Mouse (Mus musculus) erythroblast, adult 5-6 weeks (primary cell): ENCODE data around the gene Sfta2. TPM values are rescaled to one million over a fixed set of nuclear protein-coding genes. Genes with fewer than 3 reads are reported as not detected.

Source experiments
- ATAC-seq: replicated peaks from 2 replicates; pipeline ENCODE4 v1.8.0; 2016; ENCODE audit warnings: moderate number of reproducible peaks, mild to moderate bottlenecking, moderate TSS enrichment, inconsistent platforms; ENCODE audit not compliant: poor library complexity, low FRiP score, severe bottlenecking
- total RNA-seq, 2 experiments: library from RNA; stranded (forward) in 1 of 2; stranded (reverse) in 1 of 2; fragments of 150-400 nt in 1 of 2; fragments of 200-764, 138-1000 nt in 1 of 2; gene quantifications; 2 replicates each; pipeline versions ENCODE4 v1.2.3 to v1.2.4; 2015 to 2017; ENCODE audit warnings: low replicate concordance in 2 of 2

Gene Sfta2
- total RNA-seq, 2 experiments from 2014 or later = not detected

DNA sequence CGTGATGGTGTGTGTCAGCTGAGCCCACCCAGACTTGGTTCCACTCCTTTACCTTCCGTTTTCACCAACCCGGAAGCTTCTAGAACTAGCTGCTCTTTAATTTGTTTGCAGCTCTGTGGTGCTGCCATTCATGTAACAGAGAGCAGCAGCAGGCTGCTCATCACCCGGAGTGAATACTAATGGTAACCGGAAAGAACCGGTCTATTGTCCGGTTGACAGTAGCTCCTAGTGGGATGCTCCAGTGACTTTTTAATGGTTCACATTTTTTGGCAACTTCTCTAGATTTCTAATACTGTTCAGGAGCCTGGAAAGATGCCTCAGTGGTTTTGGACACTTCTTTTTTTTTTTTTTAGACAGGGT, 10.2 kb upstream of the Sfta2 start:
- ATAC-seq = 0 out of 2 replicates have a peak, but pooled peaks have one; percentile 21

DNA sequence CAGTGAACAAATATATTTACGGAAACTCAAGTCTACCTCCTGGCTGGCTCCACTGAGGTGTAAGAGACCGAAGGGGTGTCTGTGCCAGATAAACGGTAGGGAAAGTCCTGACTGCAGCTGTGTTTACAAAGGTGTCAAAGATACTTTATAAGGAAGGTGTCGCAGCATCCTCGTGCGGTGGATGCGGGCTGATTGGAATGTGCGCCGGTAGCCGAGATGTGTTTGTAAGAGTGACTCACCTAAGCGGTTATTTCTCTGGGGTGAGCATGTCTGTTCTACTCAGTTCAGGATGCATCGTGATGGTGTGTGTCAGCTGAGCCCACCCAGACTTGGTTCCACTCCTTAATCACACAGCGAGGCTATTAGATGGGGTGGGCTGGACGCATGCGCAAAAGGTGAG, 9.6 kb upstream of the Sfta2 start:
- ATAC-seq = no peak

DNA sequence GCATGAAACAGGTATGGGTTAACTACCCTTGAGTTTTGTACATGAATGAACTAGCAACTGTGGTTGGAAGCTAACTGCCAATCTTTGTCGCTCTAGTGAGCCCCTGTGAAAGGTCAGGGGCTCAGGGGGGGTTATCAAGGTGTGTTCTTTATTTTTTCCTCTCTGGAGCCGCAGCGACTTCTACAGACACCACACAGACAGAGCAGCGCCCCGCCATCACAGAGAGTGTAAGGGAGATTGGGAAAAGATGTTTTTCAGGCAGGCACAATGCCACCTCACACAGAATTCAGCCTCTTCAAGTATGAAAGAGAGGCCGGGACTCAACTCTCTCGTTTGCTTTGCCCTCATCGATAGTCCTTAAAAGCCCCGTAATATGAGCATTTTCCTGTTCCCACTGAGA, 9.2 kb upstream of the Sfta2 start:
- ATAC-seq = no peak

DNA sequence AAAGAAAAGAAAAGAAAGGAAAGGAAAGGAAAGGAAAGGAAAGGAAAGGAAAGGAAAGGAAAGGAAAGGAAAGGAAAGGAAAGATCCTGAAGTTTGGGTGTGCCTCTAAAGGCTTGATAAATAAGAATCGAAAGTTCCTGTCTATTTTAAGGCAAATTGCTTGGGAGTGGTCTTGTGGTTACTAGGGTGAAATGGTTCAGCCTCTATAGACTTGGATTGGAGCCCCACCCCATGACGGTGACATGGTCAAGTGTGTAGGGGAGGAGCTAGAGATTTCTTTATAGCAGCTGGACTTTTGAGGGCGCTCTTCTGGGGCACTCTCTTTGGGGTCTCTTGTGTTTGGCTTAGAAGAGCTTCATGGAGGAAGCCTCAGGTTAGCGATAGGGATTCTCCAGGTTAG, 7.6 kb upstream of the Sfta2 start:
- no peak for ATAC-seq

DNA sequence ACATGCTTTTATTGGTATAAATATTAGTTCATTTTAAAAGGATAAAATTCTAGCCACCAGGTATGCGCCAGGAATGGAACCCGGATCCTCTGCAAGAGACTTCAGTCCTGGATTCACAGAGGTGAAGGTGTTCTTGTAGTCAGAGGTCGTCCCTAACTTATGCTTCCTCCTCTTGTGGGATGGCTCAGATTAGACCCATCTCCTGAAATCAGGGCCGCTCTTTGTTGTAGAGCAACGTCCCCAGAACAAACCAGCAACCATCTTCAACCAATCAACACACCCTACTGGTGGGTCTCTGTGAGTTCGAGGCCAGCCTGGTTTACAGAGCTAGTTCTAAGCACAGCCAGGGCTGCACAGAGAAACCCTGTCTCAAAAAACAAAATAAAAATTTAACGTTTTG, 6.9 kb upstream of the Sfta2 start:
- no peak for ATAC-seq

DNA sequence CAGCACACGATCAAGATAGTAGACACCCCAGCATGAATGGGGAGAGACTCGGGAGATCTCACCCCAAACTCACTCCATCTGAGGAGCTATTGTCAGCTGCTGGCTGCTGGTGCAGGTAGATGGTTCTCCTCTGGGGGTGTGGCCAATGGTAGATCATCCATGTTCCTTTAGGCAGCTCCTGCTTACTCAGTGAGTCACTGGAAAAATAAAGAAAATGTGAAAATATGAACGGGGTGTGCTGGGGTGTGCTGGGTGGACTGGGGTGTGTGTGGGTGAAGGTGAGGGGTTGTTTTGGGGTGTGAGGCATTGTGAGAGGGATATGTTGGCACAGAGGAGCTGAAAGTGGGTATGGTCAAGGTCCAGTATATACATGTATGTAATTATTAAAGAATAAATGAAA, 4.0 kb upstream of the Sfta2 start:
- ATAC-seq = no peak

DNA sequence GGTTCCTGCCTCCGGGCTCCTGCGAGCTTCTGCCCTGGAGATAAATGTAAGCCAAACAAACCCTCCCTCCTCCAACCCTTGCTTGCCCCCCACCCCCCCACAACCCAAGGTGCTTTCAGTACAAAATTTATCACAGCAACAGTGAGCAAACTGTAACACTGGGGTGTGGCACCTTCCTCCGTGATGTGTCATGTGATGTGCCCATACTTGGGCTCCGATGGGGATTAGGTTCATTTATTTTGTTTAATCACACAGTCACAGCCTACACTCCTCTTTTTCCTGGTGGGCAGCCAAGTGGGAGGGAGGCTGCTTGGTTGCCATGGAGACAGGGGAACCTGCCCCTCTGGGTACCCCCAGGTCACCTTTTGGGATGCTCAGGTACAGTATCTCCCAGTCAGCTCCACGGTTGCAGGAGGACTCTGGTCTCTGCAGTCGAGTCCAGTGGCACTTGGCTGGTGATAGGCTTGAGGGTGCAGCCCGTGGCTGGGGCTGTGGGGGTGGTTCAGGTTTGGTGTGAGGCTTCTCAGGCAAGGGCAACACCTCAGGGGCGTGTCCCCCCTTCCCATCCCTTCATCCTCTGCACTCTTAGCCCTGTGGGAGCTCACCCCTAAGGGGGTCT, 496 bp downstream of the Sfta2 start:
- ATAC-seq = no peak

DNA sequence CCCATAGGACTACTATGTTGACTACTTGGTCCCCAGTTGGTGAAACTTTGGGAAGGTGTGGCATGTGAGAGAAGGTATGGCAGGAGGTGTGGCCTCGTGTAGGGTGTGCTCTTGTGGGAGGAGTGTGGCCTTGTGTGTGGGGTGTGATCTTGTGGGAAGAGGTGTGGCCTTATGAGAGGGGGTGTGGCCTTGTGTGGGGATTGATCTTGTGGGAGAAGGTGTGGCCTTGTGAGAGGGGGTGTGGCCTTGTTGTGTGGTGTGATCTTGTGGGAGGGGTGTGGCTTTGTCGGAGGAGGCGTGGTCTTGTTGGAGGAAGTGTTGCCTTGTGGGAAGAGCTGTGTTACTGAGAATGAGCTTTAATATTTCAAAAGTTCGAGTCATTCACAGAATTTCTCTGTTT, 15.8 kb downstream of the Sfta2 start:
- ATAC-seq = no peak; the same call in 1 of the 2 replicates

DNA sequence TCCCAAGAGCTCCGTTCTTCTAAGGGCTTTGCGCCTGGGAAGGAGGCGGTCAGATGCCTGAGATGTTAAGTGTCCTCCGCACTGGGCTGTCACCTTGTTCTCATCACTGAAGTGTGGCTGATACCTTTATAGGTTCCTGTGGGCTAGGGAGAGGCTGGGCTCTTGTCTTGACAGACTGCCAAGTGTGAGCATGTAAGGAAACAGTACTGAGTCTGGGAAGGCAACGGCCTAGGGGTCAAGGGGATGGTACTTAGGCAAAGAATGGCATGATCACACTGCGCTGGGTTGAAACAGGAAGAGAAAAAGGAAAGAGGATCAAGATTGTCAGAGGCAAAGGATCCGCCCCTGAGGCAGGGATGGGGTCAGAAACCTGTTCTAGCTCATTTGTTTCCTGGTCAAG, 25.2 kb downstream of the Sfta2 start, which contains the start of gene Gm9573:
Gm9573 (minus strand) TSS at position 101 of the 400 bp plus-strand sequence.
- ATAC-seq = no peak

DNA sequence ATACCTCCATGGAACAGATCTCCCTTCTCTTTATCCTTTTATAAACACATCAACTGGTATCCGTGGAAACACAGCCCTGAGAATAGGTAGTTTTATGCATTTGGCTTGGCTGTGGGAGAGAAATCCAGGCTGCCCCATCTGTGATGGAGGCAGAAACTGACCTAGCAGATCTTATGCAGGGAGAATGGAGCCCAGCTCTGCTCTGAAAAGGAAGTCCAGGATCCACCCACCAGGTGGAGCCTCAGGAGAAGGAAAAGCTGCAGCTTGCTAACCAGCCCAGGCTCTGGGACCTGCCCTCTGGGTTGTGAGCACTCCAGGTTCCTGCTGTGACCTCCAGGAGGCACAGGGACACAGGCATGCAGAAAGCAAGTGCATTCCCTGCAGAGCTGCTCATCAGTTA, 32.6 kb downstream of the Sfta2 start:
- ATAC-seq = no peak

DNA sequence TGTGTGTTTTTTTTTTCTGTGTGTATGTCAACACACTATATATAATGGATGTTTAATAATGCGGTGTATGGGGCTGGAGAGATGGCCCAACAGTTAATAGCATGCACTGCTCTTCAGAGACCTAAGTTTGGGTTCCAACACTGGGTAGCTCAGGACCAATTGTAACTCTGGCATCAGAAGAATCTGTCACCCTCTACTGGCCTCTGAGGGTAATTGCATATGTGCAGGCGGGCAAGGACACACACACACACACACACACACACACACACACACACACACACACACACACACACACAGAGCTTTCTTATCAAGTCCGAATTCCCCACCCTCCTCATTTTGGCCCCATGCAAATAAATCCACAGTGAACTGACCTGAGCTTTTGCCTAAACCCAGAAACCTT, 33.9 kb downstream of the Sfta2 start:
- no peak for ATAC-seq

DNA sequence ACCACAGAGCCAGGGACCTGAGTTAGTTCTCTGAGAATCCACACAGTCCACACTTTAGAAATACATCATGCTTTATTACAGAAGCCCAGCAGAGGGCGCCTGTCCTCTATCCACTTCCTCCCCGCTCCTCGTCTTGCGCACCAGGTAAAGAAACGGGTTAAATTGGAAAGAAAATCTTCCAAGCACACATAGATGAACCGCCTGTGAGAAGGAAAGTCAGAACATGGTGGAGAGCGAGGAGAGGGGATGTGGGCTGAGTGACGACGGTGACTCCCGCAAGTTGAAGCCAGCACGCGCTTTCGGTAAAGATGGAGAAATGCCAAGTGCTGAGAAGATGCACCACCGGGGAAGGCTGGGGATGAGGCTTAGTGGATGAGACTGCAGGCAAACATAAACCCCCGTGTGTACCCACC, 34.4 kb downstream of the Sfta2 start:
- peak; percentile 75 for ATAC-seq

DNA sequence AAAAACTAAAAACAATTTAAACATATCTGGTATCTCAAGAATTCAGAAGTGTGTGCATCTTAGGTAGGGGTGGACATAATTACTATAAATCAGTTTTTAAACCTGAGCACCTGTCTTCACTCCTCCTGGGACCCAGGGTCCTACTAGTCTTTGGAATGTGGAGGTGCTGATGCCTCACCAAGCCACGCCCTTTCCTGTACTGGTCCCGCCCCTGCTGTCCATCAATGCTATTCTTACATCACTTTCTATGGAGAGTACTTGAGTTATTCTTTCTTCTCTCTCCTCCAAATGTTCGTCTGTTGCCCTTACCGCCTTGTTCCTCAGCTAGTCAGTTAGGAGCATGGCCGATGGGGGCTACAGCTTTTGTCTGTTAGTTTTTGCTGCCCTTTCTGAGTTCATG, 35.0 kb downstream of the Sfta2 start:
- ATAC-seq = no peak

DNA sequence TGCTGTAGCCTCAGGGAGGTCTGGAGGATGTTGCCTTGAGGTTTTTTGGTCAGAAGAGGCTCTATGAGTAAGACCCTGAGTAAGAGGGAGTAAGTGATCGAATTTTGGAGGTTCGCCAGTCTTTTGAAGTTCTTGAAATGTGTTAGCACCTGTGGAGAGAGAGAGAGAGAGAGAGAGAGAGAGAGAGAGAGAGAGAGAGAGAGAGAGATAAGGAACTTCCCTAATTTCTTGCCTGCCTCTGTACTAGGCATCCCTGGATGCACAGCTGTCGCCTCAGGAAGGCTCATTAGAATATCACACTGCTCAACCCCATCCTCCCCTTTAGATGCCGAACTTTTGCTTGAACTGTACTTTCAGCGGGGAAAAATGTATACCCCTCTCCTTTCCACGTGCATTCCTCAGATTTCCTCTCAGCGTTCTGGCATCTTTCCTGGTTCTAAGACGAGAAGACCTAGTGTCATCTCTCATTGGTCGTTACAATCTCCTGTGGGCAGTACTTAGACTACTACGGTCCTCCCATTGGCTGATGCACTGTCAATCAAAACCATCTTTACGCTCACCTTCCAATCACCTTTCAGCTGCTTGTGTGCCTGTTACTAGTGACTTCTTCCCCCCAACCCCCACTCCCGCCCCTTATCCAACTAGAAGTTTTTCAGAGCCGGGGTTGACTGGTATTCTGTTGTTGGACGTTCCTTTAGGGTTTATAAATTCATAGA, 37.3 kb downstream of the Sfta2 start:
- ATAC-seq = no peak

DNA sequence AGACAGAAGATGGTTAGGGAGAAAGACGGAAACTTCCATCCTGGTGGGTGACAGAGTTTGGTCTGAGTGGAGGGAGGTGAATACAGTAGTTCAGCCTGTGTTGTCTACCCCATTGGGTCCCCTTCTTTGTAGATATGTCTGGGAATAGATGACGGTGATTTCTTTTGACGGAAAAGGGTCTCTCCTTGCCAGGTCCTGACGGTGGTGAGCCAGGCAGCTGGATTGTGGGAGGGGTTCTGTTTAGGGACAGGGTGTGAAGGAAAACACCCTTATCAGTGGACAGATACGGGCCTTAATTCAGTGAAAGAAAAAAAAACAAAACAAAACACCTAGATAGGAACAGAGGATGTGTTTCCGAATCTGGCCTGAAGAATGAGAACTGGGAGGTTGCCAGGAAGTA, 38.0 kb downstream of the Sfta2 start:
- ATAC-seq = no peak

DNA sequence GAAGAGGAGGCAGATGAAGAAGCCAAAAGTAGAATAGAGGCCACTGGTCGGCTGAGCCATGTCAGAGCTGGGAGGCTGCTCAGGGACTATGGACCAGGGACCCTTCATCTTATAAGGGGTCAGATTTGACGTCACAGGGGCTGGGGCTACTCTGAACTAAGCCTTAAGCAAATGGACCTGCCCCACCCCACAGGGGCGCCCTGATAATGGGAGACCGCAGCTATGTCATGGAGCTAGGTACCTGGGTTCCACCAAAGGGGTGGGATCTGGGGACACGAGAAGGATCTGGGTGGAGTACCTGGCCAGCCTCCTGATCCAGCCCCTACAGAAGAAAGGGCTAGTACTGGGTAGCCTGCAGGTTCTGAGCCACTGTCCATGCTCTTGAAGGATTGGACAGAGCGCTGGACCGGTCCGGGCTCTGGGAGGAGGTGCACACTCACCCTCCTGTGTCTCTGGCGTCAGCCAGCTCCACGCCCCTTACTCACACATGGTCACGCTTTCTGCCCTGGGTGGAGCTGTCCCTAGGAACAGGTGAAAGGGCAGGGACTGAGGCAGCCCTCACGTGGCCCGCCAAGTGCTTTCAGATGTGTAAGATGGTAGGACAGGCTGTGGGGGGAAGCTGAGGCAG, 42.4 kb downstream of the Sfta2 start, which contains the start of gene Mucl3:
Mucl3 (minus strand) TSS at position 87 of the 628 bp plus-strand sequence.
- ATAC-seq = no peak

DNA sequence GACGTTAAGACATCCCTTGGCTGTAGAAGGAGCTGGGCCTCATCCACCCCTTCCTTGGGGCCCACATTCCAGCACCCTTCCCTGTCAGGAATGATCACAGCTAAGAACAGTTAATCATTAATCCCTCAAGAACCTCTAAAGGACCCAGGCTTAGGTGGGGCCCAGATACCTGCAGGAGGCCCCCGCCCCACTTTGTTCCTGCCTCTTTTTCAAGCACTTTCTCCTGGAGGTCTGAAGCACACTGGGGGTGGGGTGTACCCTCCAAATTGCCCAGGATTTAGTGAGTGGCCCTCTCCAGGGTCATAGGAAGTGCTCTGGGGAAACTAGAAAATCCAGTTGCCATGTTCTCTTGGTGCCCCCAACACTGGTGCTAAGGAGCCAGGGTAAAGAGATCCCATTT, 48.1 kb downstream of the Sfta2 start:
- ATAC-seq = no peak

DNA sequence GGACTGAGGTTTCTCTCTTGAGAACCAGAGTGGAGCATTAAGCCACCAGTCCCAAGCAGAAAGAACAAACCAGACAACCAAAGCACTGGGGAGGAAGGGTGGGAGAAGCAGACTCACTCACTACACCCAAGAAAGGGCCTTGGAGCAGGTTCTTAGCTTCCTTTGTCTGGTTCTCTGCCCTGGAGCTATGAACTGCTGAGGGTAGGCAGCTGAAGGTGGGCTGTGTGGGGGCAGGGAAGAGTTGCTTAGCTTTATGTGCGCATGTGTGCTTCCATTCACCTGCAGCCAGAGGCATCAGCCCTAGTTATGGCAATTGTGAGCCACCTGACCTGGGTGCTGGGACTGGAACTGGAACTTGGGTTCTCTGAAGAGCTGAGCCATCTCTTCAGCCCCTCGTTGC, 51.7 kb downstream of the Sfta2 start:
- no peak for ATAC-seq

DNA sequence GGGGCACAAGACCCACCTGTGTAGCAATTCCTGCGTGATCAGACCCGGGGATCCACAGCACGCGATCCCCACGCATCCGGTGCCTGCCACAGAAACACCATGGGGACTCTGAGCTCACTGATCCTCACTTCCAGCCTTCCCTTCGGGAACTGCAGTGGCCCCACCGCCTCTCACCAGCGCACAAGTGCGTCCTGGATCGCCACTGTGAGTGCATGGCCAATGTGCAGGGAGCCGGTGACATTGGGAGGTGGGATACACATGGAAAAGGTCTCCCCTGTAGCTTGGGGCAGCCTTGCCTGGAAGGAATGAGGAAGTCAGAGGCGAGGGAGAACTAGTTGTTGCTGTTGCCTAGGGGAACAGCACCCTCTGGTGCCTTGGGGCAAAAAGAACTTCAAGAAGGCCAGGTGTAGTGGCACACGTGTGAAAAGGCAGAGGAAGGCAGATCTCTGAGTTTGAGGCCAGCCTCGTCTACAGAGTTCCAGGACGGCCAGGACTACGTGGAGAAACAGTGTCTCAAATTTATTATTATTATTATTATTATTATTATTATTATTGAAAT, 64.7 kb downstream of the Sfta2 start:
- ATAC-seq = no peak

DNA sequence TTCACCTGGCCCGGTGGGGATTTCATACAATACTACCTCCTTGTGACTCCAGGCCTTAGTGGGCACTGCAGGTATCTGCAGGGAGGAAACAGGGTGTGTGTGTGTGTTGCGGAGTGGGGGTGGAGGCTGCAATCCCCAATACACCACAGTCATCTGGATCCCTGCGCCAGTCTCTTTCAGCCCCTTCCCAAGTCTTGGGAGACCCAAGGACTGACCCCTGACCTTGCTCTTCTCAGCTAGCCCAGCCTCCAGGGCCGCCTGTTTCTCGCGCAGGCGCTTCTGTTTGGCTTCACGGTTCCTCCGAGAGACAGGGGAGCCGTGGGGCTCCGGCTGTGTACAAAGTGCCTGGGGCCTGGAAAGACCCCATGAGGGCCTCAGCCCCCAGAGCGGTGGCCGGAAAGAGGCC, 65.5 kb downstream of the Sfta2 start:
- ATAC-seq = no peak
